Mouse (Mus musculus): ENCODE results near the gene Lgmn. TPM values are rescaled to one million over a fixed set of nuclear protein-coding genes. Genes with fewer than 3 reads are reported as not detected.

Lgmn gene
- polyA plus RNA-seq, 1 experiment from 2014 or later, result 76.9 TPM

Other genes starting within 250 kb of the Lgmn start
- 5.6 and 6.1 TPM in 2 replicates for gene Rin3, start 156.8 kb downstream of the Lgmn start, polyA plus RNA-seq (2015; fragmentation: Nextera tagmentation; extraction: Ambion mirVana)
- 40.3 and 41.3 TPM in 2 replicates for gene Golga5, start 29.3 kb upstream of the Lgmn start, polyA plus RNA-seq (2015; fragmentation: Nextera tagmentation; extraction: Ambion mirVana)
- gene Chga, start 115.2 kb upstream of the Lgmn start, polyA plus RNA-seq (2015; fragmentation: Nextera tagmentation; extraction: Ambion mirVana), result 3.4 and 4.3 TPM in 2 replicates

All from embryonic facial prominence, embryonic 13.5 days (tissue).